Mouse (Mus musculus): ENCODE data around the gene Llgl1. TPM values are rescaled to one million over a fixed set of nuclear protein-coding genes. Genes with fewer than 3 reads are reported as not detected.

Gene Llgl1
- polyA plus RNA-seq, 1 experiment from 2014 or later, result 44.4 TPM

GRCm38 (mm10) chr11:60731251-60731650 is 31.7 kb downstream of the Llgl1 start:
- WGBS, result 92% methylated on average over 14 of the region's 14 CpGs

GRCm38 (mm10) chr11:60734206-60734605 is 34.7 kb downstream of the Llgl1 start:
- H3K4me3 ChIP-seq (ENCODE audit: low read depth, low read length), result no peak overlapping the region
- no peak overlapping the region for H3K9ac ChIP-seq (ENCODE audit: low read depth, low read length)
- no peak overlapping the region for H3K4me2 ChIP-seq (ENCODE audit: low read length)
- peaks cover 2% of the 10 kb centered on the region for H3K4me1 ChIP-seq (ENCODE audit: control insufficient read depth, insufficient read depth, low read length)
- H3K27me3 ChIP-seq (ENCODE audit: control insufficient read depth, insufficient read depth, low read depth, low read length), result no peaks in the 10 kb centered on the region
- H3K36me3 ChIP-seq (ENCODE audit: control insufficient read depth, insufficient read depth, low read length), result peaks cover 6% of the 10 kb centered on the region; the same call in 1 of the 2 replicates
- ATAC-seq, result no peak
- 80% methylated on average over 2 of the region's 2 CpGs for WGBS
- H3K27ac ChIP-seq (ENCODE audit: low read length), result no peak overlapping the region
- no peaks in the 10 kb centered on the region for H3K9me3 ChIP-seq (replicated peaks; ENCODE audit: control insufficient read depth, low read length, poor library complexity, severe bottlenecking)

More at GRCm38 (mm10) chr11:60731251-60731650, 31.7 kb downstream of the Llgl1 start:
- Histone ChIP-seq H3K4me3 (ENCODE audit: low read depth, low read length) (no peak overlapping the region), H3K4me1 (ENCODE audit: control insufficient read depth, insufficient read depth, low read length) (peaks cover 16% of the 10 kb centered on the region), H3K27me3 (ENCODE audit: control insufficient read depth, insufficient read depth, low read depth, low read length) (no peaks in the 10 kb centered on the region), H3K4me2 (ENCODE audit: low read length) (no peak overlapping the region), H3K9ac (ENCODE audit: low read depth, low read length) (no peak overlapping the region), H3K9me3 (replicated peaks; ENCODE audit: control insufficient read depth, low read length, poor library complexity, severe bottlenecking) (no peaks in the 10 kb centered on the region), H3K36me3 (ENCODE audit: control insufficient read depth, insufficient read depth, low read length) (peaks cover 6% of the 10 kb centered on the region; the same call in 1 of the 2 replicates), H3K27ac (ENCODE audit: low read length) (no peak overlapping the region)
- ATAC-seq, result no peak

GRCm38 (mm10) chr11:60735191-60735590 is 35.7 kb downstream of the Llgl1 start:
- H3K4me1 ChIP-seq (ENCODE audit: control insufficient read depth, insufficient read depth, low read length), result no peaks in the 10 kb centered on the region
- H3K36me3 ChIP-seq (ENCODE audit: control insufficient read depth, insufficient read depth, low read length), result peaks cover 11% of the 10 kb centered on the region; the same call in 1 of the 2 replicates
- no peak overlapping the region for H3K4me2 ChIP-seq (ENCODE audit: low read length)
- no peak overlapping the region for H3K4me3 ChIP-seq (ENCODE audit: low read depth, low read length)
- no peaks in the 10 kb centered on the region for H3K9me3 ChIP-seq (replicated peaks; ENCODE audit: control insufficient read depth, low read length, poor library complexity, severe bottlenecking)
- H3K27ac ChIP-seq (ENCODE audit: low read length), result no peak overlapping the region
- ATAC-seq, result no peak
- H3K27me3 ChIP-seq (ENCODE audit: control insufficient read depth, insufficient read depth, low read depth, low read length), result no peaks in the 10 kb centered on the region
- no peak overlapping the region for H3K9ac ChIP-seq (ENCODE audit: low read depth, low read length)
- WGBS, result 78% methylated on average over 5 of the region's 5 CpGs

GRCm38 (mm10) chr11:60736491-60736890 is 37.0 kb downstream of the Llgl1 start:
- Histone ChIP-seq H3K36me3 (ENCODE audit: control insufficient read depth, insufficient read depth, low read length) (peaks cover 8% of the 10 kb centered on the region; the same call in 1 of the 2 replicates), H3K9ac (ENCODE audit: low read depth, low read length) (no peak overlapping the region), H3K27me3 (ENCODE audit: control insufficient read depth, insufficient read depth, low read depth, low read length) (no peaks in the 10 kb centered on the region), H3K4me3 (ENCODE audit: low read depth, low read length) (no peak overlapping the region), H3K4me1 (ENCODE audit: control insufficient read depth, insufficient read depth, low read length) (no peaks in the 10 kb centered on the region), H3K4me2 (ENCODE audit: low read length) (no peak overlapping the region), H3K9me3 (replicated peaks; ENCODE audit: control insufficient read depth, low read length, poor library complexity, severe bottlenecking) (no peaks in the 10 kb centered on the region), H3K27ac (ENCODE audit: low read length) (no peak overlapping the region)
- no peak for ATAC-seq
- WGBS, result 85% methylated on average over 3 of the region's 3 CpGs

- no peak for ATAC-seq
- H3K9ac ChIP-seq (ENCODE audit: low read depth, low read length), result no peak overlapping the region
Measured at GRCm38 (mm10) chr11:60737450-60737849, 37.9 kb downstream of the Llgl1 start.

GRCm38 (mm10) chr11:60740321-60740720 is 40.8 kb downstream of the Llgl1 start:
- H3K9me3 ChIP-seq (replicated peaks; ENCODE audit: control insufficient read depth, low read length, poor library complexity, severe bottlenecking), result no peaks in the 10 kb centered on the region
- 86% methylated on average over 3 of the region's 3 CpGs for WGBS
- H3K27ac ChIP-seq (ENCODE audit: low read length), result no peak overlapping the region
- no peak overlapping the region for H3K4me2 ChIP-seq (ENCODE audit: low read length)
- no peaks in the 10 kb centered on the region for H3K4me1 ChIP-seq (ENCODE audit: control insufficient read depth, insufficient read depth, low read length)
- H3K9ac ChIP-seq (ENCODE audit: low read depth, low read length), result no peak overlapping the region
- peaks cover 29% of the 10 kb centered on the region for H3K36me3 ChIP-seq (ENCODE audit: control insufficient read depth, insufficient read depth, low read length)
- ATAC-seq, result no peak
- H3K4me3 ChIP-seq (ENCODE audit: low read depth, low read length), result no peak overlapping the region
- H3K27me3 ChIP-seq (ENCODE audit: control insufficient read depth, insufficient read depth, low read depth, low read length), result no peaks in the 10 kb centered on the region

More at GRCm38 (mm10) chr11:60737450-60737849, 37.9 kb downstream of the Llgl1 start:
- Histone ChIP-seq H3K27me3 (ENCODE audit: control insufficient read depth, insufficient read depth, low read depth, low read length) (no peaks in the 10 kb centered on the region), H3K36me3 (ENCODE audit: control insufficient read depth, insufficient read depth, low read length) (peaks cover 14% of the 10 kb centered on the region), H3K9me3 (replicated peaks; ENCODE audit: control insufficient read depth, low read length, poor library complexity, severe bottlenecking) (no peaks in the 10 kb centered on the region), H3K4me1 (ENCODE audit: control insufficient read depth, insufficient read depth, low read length) (no peaks in the 10 kb centered on the region), H3K4me2 (ENCODE audit: low read length) (no peak overlapping the region), H3K4me3 (ENCODE audit: low read depth, low read length) (no peak overlapping the region), H3K27ac (ENCODE audit: low read length) (no peak overlapping the region)

GRCm38 (mm10) chr11:60755570-60755969 is 56.0 kb downstream of the Llgl1 start:
- peaks cover 29% of the 10 kb centered on the region for H3K36me3 ChIP-seq (ENCODE audit: control insufficient read depth, insufficient read depth, low read length)
- no peaks in the 10 kb centered on the region for H3K4me1 ChIP-seq (ENCODE audit: control insufficient read depth, insufficient read depth, low read length)
- 97% methylated on average over 7 of the region's 7 CpGs for WGBS
- H3K4me2 ChIP-seq (ENCODE audit: low read length), result no peak overlapping the region
- H3K4me3 ChIP-seq (ENCODE audit: low read depth, low read length), result no peak overlapping the region
- no peaks in the 10 kb centered on the region for H3K27me3 ChIP-seq (ENCODE audit: control insufficient read depth, insufficient read depth, low read depth, low read length)
- no peak overlapping the region for H3K9ac ChIP-seq (ENCODE audit: low read depth, low read length)
- ATAC-seq, result no peak
- no peak overlapping the region for H3K27ac ChIP-seq (ENCODE audit: low read length)
- H3K9me3 ChIP-seq (replicated peaks; ENCODE audit: control insufficient read depth, low read length, poor library complexity, severe bottlenecking), result no peaks in the 10 kb centered on the region

- Histone ChIP-seq H3K9me3 (replicated peaks; ENCODE audit: control insufficient read depth, low read length, poor library complexity, severe bottlenecking) (no peaks in the 10 kb centered on the region), H3K4me1 (ENCODE audit: control insufficient read depth, insufficient read depth, low read length) (no peaks in the 10 kb centered on the region), H3K27ac (ENCODE audit: low read length) (no peak overlapping the region), H3K9ac (ENCODE audit: low read depth, low read length) (no peak overlapping the region), H3K27me3 (ENCODE audit: control insufficient read depth, insufficient read depth, low read depth, low read length) (no peaks in the 10 kb centered on the region), H3K4me3 (ENCODE audit: low read depth, low read length) (no peak overlapping the region), H3K4me2 (ENCODE audit: low read length) (no peak overlapping the region), H3K36me3 (ENCODE audit: control insufficient read depth, insufficient read depth, low read length) (peaks cover 10% of the 10 kb centered on the region)
- WGBS, result 88% methylated on average over 3 of the region's 3 CpGs
- no peak for ATAC-seq
Measured at GRCm38 (mm10) chr11:60761681-60762080, 62.2 kb downstream of the Llgl1 start.
